ENCODE assay signal across 23 mouse cellular contexts in genomic region chrX:75699949-75700348, GRCm38 (mm10).
"Had no signal": no experiment of that assay in that cellular context is flagged by ENCODE, and none has a peak within 500 bp of the region (broad histone marks: within the 10 kb centered on the region; RNA-seq: fewer than 3 reads in every experiment).

No protein-coding gene starts in this region.

- H3K4me3 ChIP-seq: heart, adult 2 months; heart, embryonic 13.5 days; hindbrain, embryonic 15.5 days; limb, embryonic 10.5 days; limb, embryonic 12.5 days; liver, embryonic 13.5 days had no signal

- H3K27ac ChIP-seq: heart, adult 2 months; heart, embryonic 13.5 days; hindbrain, embryonic 15.5 days; hindbrain, postnatal 0 days; kidney, postnatal 0 days; limb, embryonic 10.5 days; limb, embryonic 12.5 days; liver, embryonic 13.5 days had no signal

- H3K9ac ChIP-seq: heart, embryonic 13.5 days; hindbrain, embryonic 15.5 days; limb, embryonic 12.5 days; liver, embryonic 13.5 days had no signal

- ATAC-seq: hindbrain, postnatal 0 days; intestine, embryonic 16.5 days had no signal

- H3K9me3 ChIP-seq: limb, embryonic 10.5 days; liver, embryonic 13.5 days had no signal

- H3K4me2 ChIP-seq: heart, embryonic 11.5 days; heart, embryonic 13.5 days; hindbrain, embryonic 15.5 days; limb, embryonic 12.5 days; liver, embryonic 11.5 days; liver, embryonic 13.5 days had no signal

- H3K27me3 ChIP-seq: heart, embryonic 13.5 days; hindbrain, embryonic 15.5 days; limb, embryonic 12.5 days; liver, embryonic 13.5 days had no signal

- DNase-seq: gastrocnemius, postnatal 14 days; gastrocnemius, postnatal 36 days; heart, adult 11 months; heart, adult 2 months; heart, postnatal 10 days; heart, postnatal 36 days; kidney, adult 11 months; kidney, adult 2 months; kidney, postnatal 14 days; kidney, postnatal 36 days; layer of hippocampus, adult 9-11 months; layer of hippocampus, postnatal 36 days; liver; liver, embryonic 13.5 days had no signal

- H3K36me3 ChIP-seq: heart, embryonic 13.5 days; hindbrain, embryonic 15.5 days; limb, embryonic 10.5 days; limb, embryonic 12.5 days; liver, embryonic 13.5 days had no signal

- H3K4me1 ChIP-seq: heart, embryonic 13.5 days; hindbrain, embryonic 15.5 days; limb, embryonic 10.5 days; limb, embryonic 12.5 days; liver, embryonic 13.5 days had no signal
